Mouse (Mus musculus): ENCODE results near the gene Serinc1. TPM values are rescaled to one million over a fixed set of nuclear protein-coding genes. Genes with fewer than 3 reads are reported as not detected.

Gene Serinc1
- polyA plus RNA-seq (2014; fragmentation: Nextera tagmentation; extraction: Ambion mirVana): 162 and 167 TPM in 2 replicates

DNA sequence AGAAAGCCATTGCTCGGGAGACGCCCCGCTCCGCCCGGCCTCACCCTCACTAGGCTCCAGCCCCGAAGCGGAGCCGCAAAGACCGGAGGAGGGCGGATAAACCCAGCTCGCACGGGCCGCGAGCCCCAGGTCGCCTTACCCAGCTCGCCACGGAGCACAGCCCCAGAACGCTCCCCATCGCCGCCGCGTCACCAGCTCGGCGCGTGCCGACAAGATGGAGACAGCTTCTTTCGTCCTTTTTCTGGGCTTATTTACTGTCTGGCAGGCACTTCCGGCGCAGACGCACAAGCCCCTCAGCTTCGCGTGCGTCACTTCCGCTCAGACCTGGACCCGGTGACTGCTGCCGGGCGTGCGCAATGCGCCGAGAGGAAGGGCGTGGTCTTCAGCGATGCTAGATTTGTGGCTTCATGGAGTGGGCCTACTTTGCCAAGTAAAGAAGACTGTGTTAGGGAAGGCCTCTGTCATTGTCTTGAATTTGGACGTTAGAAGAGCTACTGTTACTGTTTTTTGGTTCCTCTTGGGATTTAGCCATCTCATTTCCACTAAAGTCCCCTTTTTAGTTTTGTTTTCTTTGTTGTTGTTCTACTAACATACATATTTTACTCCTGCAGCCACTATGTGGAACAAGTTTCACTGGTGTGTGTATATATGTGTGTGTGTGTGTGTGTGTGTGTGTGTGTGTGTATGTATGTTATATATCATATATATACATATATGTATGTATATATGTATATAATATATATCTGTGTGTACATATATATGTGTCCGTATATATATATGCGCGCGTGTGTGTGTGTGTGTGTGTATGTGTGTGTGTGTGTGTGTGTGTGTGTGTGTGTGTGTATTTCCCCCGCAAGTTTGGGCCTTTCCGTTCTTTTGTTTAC is at the start of gene Serinc1:
Gene Serinc1, minus strand, starts transcription at position 313 of the 884 bp plus-strand sequence.
- Histone ChIP-seq H3K4me2 (replicated peaks; ENCODE audit: low read depth, low read length) (peak within 1 kb of the TSS; percentile 59), H3K36me3 (ENCODE audit: control insufficient read depth, insufficient read depth, low read length) (peaks cover 2% of the 10 kb centered on the region; the same call in 1 of the 2 replicates), H3K4me3 (ENCODE audit: low read depth, low read length) (peak within 1 kb of the TSS; percentile 87), H3K9ac (replicated peaks; ENCODE audit: low read depth, low read length) (peak within 1 kb of the TSS; percentile 84), H3K27ac (ENCODE audit: low read length) (peak within 1 kb of the TSS; percentile 91), H3K9me3 (ENCODE audit: control insufficient read depth, low read depth, low read length) (no peaks in the 10 kb centered on the region), H3K4me1 (ENCODE audit: control insufficient read depth, insufficient read depth, low read length) (peaks cover 3% of the 10 kb centered on the region; the same call in 1 of the 2 replicates), H3K27me3 (ENCODE audit: control insufficient read depth, insufficient read depth, low read length) (no peaks in the 10 kb centered on the region)
- WGBS: 12% methylated on average over 49 of the region's 49 CpGs
- ATAC-seq (ENCODE audit: insufficient number of reproducible peaks, insufficient read depth, low FRiP score, low read depth): peak; percentile 99

DNA sequence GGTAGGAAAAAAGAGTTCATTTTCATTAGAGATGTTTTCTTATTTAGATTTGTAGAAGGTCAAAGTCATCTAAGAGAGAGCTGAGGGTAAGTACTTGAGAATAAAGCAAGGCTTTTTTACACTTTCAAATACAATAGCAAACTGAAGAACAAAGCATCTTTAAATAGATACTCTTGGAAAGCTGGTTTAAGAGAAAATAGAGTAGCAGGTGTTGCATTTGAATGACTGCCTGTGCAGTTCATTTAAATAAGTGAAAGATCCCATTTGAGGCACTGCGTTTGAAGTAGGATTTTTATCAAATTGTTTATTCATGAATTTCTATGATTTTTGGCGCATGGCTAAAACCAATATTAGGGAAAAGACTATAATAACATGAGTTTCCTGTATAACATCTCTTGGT is 44.4 kb upstream of the Serinc1 start:
- 72% methylated on average over 2 of the region's 2 CpGs for WGBS
- no peak overlapping the region for H3K4me2 ChIP-seq (replicated peaks; ENCODE audit: low read depth, low read length)
- H3K27me3 ChIP-seq (ENCODE audit: control insufficient read depth, insufficient read depth, low read length): no peaks in the 10 kb centered on the region

DNA sequence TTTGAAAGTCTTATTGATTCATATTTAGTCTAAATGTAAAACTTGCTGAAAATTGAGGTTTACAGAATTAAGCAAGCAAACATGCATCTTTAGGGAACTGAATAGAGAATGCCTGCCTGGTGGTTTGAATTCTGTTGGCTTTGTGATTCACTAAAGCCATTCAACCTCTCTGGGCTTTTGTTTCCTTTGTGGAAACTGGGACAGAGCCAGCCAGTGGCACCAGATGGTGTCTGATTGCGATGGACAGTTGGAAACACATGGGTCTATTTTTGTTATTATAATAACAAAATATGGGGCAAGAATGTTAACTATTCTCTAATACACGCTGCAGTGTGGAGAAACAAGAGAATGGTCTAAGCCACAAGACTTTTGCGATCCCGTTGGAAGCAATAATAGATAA is 39.8 kb upstream of the Serinc1 start:
- no peaks in the 10 kb centered on the region for H3K36me3 ChIP-seq (ENCODE audit: control insufficient read depth, insufficient read depth, low read length)
- no peak overlapping the region for H3K4me2 ChIP-seq (replicated peaks; ENCODE audit: low read depth, low read length)
- no peak overlapping the region for H3K9ac ChIP-seq (replicated peaks; ENCODE audit: low read depth, low read length)
- no peaks in the 10 kb centered on the region for H3K27me3 ChIP-seq (ENCODE audit: control insufficient read depth, insufficient read depth, low read length)
- WGBS: 67% methylated on average over 4 of the region's 4 CpGs
- no peak overlapping the region for H3K27ac ChIP-seq (ENCODE audit: low read length)
- H3K4me1 ChIP-seq (ENCODE audit: control insufficient read depth, insufficient read depth, low read length): no peaks in the 10 kb centered on the region
- no peaks in the 10 kb centered on the region for H3K9me3 ChIP-seq (ENCODE audit: control insufficient read depth, low read depth, low read length)
- H3K4me3 ChIP-seq (ENCODE audit: low read depth, low read length): no peak overlapping the region
- no peak for ATAC-seq (ENCODE audit: insufficient number of reproducible peaks, insufficient read depth, low FRiP score, low read depth)

More for the DNA sequence above, 44.4 kb upstream of the Serinc1 start:
- Histone ChIP-seq H3K9ac (replicated peaks; ENCODE audit: low read depth, low read length) (no peak overlapping the region), H3K36me3 (ENCODE audit: control insufficient read depth, insufficient read depth, low read length) (no peaks in the 10 kb centered on the region), H3K4me3 (ENCODE audit: low read depth, low read length) (no peak overlapping the region), H3K9me3 (ENCODE audit: control insufficient read depth, low read depth, low read length) (no peaks in the 10 kb centered on the region), H3K27ac (ENCODE audit: low read length) (no peak overlapping the region), H3K4me1 (ENCODE audit: control insufficient read depth, insufficient read depth, low read length) (no peaks in the 10 kb centered on the region)
- no peak for ATAC-seq (ENCODE audit: insufficient number of reproducible peaks, insufficient read depth, low FRiP score, low read depth)

DNA sequence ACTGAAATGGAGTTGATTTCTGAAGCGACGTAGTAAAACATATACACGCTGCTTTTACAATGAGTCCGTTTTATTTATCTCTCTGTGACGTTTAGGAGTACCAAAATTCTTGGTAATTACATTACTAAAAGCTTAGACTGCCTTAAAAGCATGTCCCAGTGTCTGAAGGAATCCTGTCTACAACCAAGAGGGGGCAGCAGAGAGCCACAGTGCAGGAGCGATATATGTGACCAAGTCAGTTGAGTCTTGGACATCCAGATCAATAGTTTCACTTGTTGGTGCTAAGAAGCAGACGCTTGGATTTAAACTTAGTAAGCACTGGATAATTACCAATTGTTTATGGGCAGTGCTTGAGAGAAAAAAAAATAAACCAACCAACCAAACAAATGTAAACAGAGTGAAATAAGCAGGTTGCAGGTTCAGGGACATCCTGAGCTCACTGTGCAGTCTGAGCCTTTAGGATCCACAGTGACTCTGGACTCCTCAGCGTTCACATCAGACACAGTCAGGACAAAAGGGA is 38.9 kb upstream of the Serinc1 start:
- H3K27ac ChIP-seq (ENCODE audit: low read length): no peak overlapping the region
- H3K36me3 ChIP-seq (ENCODE audit: control insufficient read depth, insufficient read depth, low read length): no peaks in the 10 kb centered on the region
- ATAC-seq (ENCODE audit: insufficient number of reproducible peaks, insufficient read depth, low FRiP score, low read depth): no peak
- WGBS: 35% methylated on average over 8 of the region's 8 CpGs
- no peaks in the 10 kb centered on the region for H3K27me3 ChIP-seq (ENCODE audit: control insufficient read depth, insufficient read depth, low read length)
- H3K4me2 ChIP-seq (replicated peaks; ENCODE audit: low read depth, low read length): no peak overlapping the region
- H3K4me3 ChIP-seq (ENCODE audit: low read depth, low read length): no peak overlapping the region
- H3K4me1 ChIP-seq (ENCODE audit: control insufficient read depth, insufficient read depth, low read length): no peaks in the 10 kb centered on the region
- H3K9me3 ChIP-seq (ENCODE audit: control insufficient read depth, low read depth, low read length): no peaks in the 10 kb centered on the region
- no peak overlapping the region for H3K9ac ChIP-seq (replicated peaks; ENCODE audit: low read depth, low read length)

DNA sequence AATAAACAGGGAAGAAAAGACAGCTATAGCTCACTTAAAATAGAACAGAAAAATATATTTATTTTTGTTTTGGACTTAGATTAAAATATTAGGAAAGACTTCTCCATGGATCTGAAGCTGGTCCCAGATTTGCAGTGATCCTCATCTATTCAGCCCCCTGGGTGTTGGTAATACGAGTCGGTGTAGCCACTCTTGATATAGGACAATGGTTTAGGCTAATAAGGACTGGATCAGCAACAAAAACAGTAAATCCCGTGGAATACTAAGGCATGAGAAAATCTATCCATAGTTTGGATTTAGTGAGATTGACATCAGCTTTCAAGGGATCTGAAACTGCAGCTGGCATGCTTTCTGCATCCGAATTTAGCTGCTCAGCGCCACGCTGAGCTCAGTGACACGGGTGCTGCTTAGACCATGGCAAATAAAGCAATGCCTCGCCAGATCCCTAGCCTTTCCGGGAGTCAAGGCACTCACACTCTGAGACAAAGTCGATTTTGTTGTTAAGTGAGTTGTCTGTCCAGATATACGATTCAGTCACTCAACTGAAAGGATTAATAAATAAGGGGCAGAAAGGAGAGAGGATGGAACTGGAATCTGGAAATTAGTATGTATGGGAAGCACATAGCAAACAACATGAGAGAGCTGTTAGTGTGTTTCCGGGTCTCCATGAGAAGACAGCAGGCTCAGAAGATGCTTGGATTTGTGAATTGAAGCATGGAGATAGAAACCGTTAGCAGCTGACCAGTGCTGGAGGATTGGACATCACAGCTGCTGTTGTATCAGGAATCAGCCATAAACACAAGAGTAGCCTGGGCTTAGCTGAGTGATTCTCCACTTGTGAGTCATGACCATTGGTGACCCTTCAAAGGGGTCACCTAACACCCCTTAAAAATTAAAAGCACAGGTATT is 36.9 kb upstream of the Serinc1 start:
- ATAC-seq (ENCODE audit: insufficient number of reproducible peaks, insufficient read depth, low FRiP score, low read depth): no peak
- WGBS: 80% methylated on average over 13 of the region's 13 CpGs

DNA sequence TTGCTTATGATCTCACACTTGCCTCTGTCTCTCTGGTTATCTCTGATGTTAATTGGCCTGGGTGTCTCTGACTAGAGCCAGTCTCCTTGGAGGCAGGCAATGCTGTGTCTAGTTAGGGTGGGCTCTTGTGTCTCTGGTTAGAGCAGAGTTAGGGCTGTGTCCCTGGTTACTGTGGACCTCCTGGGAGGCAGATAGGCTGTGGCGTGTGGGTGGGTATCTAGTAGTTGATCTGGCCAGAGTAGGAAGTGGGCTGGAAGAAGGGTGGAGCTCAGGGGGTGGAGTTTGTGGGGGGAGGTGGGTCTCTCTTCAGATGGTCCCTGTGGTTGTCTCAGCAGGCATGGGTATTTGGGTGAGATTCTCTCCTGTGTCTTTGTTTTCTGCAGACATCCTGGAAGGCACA is 33.9 kb upstream of the Serinc1 start:
- Histone ChIP-seq H3K27me3 (ENCODE audit: control insufficient read depth, insufficient read depth, low read length) (no peaks in the 10 kb centered on the region), H3K4me3 (ENCODE audit: low read depth, low read length) (no peak overlapping the region), H3K36me3 (ENCODE audit: control insufficient read depth, insufficient read depth, low read length) (no peaks in the 10 kb centered on the region), H3K27ac (ENCODE audit: low read length) (no peak overlapping the region), H3K4me1 (ENCODE audit: control insufficient read depth, insufficient read depth, low read length) (no peaks in the 10 kb centered on the region), H3K9me3 (ENCODE audit: control insufficient read depth, low read depth, low read length) (no peaks in the 10 kb centered on the region), H3K4me2 (replicated peaks; ENCODE audit: low read depth, low read length) (no peak overlapping the region), H3K9ac (replicated peaks; ENCODE audit: low read depth, low read length) (no peak overlapping the region)
- no peak for ATAC-seq (ENCODE audit: insufficient number of reproducible peaks, insufficient read depth, low FRiP score, low read depth)
- 38% methylated on average over 1 of the region's 1 CpGs for WGBS

More for the DNA sequence above, 36.9 kb upstream of the Serinc1 start:
- H3K36me3 ChIP-seq (ENCODE audit: control insufficient read depth, insufficient read depth, low read length): no peaks in the 10 kb centered on the region
- no peak overlapping the region for H3K4me2 ChIP-seq (replicated peaks; ENCODE audit: low read depth, low read length)
- H3K4me1 ChIP-seq (ENCODE audit: control insufficient read depth, insufficient read depth, low read length): no peaks in the 10 kb centered on the region
- no peaks in the 10 kb centered on the region for H3K27me3 ChIP-seq (ENCODE audit: control insufficient read depth, insufficient read depth, low read length)
- H3K9me3 ChIP-seq (ENCODE audit: control insufficient read depth, low read depth, low read length): no peaks in the 10 kb centered on the region
- H3K27ac ChIP-seq (ENCODE audit: low read length): no peak overlapping the region
- no peak overlapping the region for H3K4me3 ChIP-seq (ENCODE audit: low read depth, low read length)
- no peak overlapping the region for H3K9ac ChIP-seq (replicated peaks; ENCODE audit: low read depth, low read length)

DNA sequence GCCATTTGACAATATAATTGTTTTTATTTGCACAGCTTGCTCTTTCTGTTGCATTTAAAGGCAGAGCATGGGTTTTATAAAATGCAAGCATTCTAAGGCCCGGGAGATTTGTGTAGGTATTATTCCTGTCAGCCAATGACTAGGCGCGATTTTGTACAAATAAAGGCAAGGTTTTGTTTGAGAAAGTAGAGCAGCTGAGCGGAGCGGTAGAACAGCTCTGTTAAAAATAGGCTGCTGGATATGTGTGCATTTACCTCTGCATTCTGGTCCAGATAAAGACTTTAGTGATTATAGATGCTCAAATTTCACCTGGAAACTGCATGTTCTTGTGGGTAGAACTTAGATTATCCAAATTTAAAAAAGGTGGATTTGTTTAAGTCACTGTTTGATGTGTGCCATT is 25.3 kb upstream of the Serinc1 start:
- Histone ChIP-seq H3K27ac (ENCODE audit: low read length) (no peak overlapping the region), H3K4me2 (replicated peaks; ENCODE audit: low read depth, low read length) (no peak overlapping the region), H3K4me1 (ENCODE audit: control insufficient read depth, insufficient read depth, low read length) (no peaks in the 10 kb centered on the region), H3K4me3 (ENCODE audit: low read depth, low read length) (no peak overlapping the region), H3K9me3 (ENCODE audit: control insufficient read depth, low read depth, low read length) (no peaks in the 10 kb centered on the region), H3K27me3 (ENCODE audit: control insufficient read depth, insufficient read depth, low read length) (no peaks in the 10 kb centered on the region), H3K9ac (replicated peaks; ENCODE audit: low read depth, low read length) (no peak overlapping the region), H3K36me3 (ENCODE audit: control insufficient read depth, insufficient read depth, low read length) (no peaks in the 10 kb centered on the region)
- 63% methylated on average over 5 of the region's 5 CpGs for WGBS
- peak; percentile 86 for ATAC-seq (ENCODE audit: insufficient number of reproducible peaks, insufficient read depth, low FRiP score, low read depth)

DNA sequence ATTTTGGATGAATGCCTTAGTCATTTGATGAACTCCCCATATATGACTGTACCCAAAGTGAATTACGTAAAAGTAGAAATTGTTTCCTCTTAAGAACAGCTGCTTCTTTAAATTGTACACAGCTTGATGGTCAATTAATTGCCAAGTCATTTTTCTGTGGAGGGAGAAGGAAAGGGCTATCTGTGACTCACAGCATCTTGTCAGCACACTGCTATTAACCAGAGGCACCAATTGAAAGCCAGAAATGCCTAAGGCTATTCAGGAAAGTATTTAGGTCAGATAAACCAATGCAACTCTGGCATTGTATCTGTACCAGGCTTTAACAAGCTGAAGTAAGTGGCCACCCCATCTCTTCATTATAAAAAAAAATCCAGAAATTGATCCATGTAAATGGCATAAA is 21.4 kb upstream of the Serinc1 start:
- Histone ChIP-seq H3K4me1 (ENCODE audit: control insufficient read depth, insufficient read depth, low read length) (no peaks in the 10 kb centered on the region), H3K9me3 (ENCODE audit: control insufficient read depth, low read depth, low read length) (no peaks in the 10 kb centered on the region), H3K4me2 (replicated peaks; ENCODE audit: low read depth, low read length) (no peak overlapping the region), H3K27ac (ENCODE audit: low read length) (no peak overlapping the region), H3K27me3 (ENCODE audit: control insufficient read depth, insufficient read depth, low read length) (no peaks in the 10 kb centered on the region), H3K4me3 (ENCODE audit: low read depth, low read length) (no peak overlapping the region), H3K36me3 (ENCODE audit: control insufficient read depth, insufficient read depth, low read length) (no peaks in the 10 kb centered on the region), H3K9ac (replicated peaks; ENCODE audit: low read depth, low read length) (no peak overlapping the region)
- no peak for ATAC-seq (ENCODE audit: insufficient number of reproducible peaks, insufficient read depth, low FRiP score, low read depth)
- 71% methylated on average over 1 of the region's 1 CpGs for WGBS
